Mouse (Mus musculus): ENCODE data around the gene Cped1. TPM values are rescaled to one million over a fixed set of nuclear protein-coding genes. Genes with fewer than 3 reads are reported as not detected.
A peak's percentile ranks its signal among the peaks of the same experiment; 100 is the strongest.

The Cped1 gene
- polyA plus RNA-seq, 1 experiment from 2014 or later = 0.60 TPM

DNA sequence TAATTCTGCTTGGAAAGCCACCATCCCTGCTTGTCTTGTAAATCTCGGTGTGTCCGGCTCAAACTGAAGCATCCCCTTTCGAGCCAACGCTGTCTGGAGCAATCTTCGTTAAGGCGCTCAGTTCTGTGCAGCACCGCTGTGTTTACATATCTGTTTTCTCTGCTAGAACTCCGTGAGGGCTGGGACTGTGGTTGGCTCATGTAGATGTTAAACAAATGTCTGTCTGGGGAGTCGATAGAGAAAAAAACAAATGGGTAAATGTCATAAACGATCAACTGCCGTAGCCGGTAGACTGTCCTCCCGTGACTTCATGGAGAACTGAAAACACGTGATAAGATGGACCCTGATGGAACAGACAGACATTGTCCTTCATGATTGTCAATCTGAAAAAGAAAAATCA lies 220.5 kb downstream of the Cped1 start:
- Histone ChIP-seq H3K4me3 (ENCODE audit: low read depth, low read length) (0 out of 2 replicates have a peak overlapping the region, but pooled peaks have one; percentile 5), H3K9me3 (ENCODE audit: control insufficient read depth, low read length) (no peaks in the 10 kb centered on the region), H3K9ac (replicated peaks; ENCODE audit: low read depth, low read length) (no peak overlapping the region), H3K36me3 (ENCODE audit: control insufficient read depth, insufficient read depth, low read length) (no peaks in the 10 kb centered on the region), H3K4me1 (ENCODE audit: control insufficient read depth, insufficient read depth, low read length) (peaks cover 3% of the 10 kb centered on the region; the same call in 1 of the 2 replicates), H3K4me2 (ENCODE audit: low read depth, low read length) (peak overlapping the region; percentile 38), H3K27ac (ENCODE audit: low read depth, low read length) (no peak overlapping the region), H3K27me3 (ENCODE audit: control insufficient read depth, insufficient read depth, low read length) (no peaks in the 10 kb centered on the region)
- ATAC-seq (ENCODE audit: low read depth) = 0 out of 2 replicates have a peak, but pooled peaks have one; percentile 40
- 45% methylated on average over 14 of the region's 14 CpGs for WGBS

DNA sequence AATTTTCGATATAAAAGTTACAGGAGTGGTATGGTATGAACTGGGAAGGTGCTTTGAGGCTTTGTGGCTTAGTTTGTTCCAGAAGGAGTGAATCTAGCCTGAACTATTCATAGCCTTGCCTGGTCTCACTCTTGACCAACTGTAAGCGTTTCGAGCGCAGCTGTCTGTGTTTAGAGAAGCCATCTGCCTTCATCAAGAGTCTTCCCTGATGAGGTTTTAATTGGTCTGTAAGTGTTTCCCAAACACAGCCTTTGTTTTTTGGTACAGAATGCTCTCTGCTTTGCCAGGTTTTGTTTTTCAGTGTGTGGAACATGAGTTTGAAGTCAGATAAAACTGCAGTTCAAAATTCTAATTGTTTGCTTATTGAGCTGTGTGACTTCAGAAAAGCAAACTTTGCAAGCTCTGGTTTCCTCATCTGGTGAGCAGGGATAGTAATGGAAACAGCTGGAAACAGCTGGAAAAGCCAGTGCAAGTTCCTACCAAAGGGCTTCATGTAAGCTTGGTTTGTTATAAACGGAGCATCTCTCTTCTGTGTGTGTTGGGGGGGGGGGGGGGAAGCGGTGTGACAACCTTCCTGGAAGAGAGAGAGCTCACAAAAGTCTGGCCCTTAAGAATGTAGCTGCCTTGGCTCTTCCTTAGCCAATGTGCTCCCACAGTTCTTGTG lies 221.0 kb downstream of the Cped1 start:
- WGBS = 58% methylated on average over 6 of the region's 6 CpGs
- ATAC-seq (ENCODE audit: low read depth) = peak; percentile 31; the same call in 1 of the 2 replicates
- no peak overlapping the region for H3K9ac ChIP-seq (replicated peaks; ENCODE audit: low read depth, low read length)
- H3K9me3 ChIP-seq (ENCODE audit: control insufficient read depth, low read length) = no peaks in the 10 kb centered on the region
- no peaks in the 10 kb centered on the region for H3K36me3 ChIP-seq (ENCODE audit: control insufficient read depth, insufficient read depth, low read length)
- H3K4me3 ChIP-seq (ENCODE audit: low read depth, low read length) = no peak overlapping the region
- no peak overlapping the region for H3K4me2 ChIP-seq (ENCODE audit: low read depth, low read length)
- peaks cover 3% of the 10 kb centered on the region; the same call in 1 of the 2 replicates for H3K4me1 ChIP-seq (ENCODE audit: control insufficient read depth, insufficient read depth, low read length)
- H3K27me3 ChIP-seq (ENCODE audit: control insufficient read depth, insufficient read depth, low read length) = no peaks in the 10 kb centered on the region
- H3K27ac ChIP-seq (ENCODE audit: low read depth, low read length) = no peak overlapping the region

DNA sequence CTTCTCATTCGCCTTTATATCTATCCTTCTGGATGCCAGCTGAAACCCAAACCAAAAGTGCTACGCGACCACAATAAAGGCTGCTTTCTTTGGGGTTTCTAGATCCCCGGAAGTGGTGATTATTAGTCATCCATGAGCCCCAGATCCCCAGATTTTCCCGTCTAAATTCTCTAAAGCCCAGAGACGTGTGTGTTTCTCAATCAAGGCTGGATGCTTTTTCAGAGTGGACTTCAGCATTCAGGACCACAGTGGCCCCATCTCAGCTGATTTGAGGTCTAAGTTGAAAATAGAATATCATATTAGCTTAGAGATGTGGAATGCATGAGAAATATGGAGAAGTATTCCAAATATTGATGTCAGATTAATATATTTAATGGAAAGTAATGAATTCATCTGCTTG lies 226.4 kb downstream of the Cped1 start:
- Histone ChIP-seq H3K36me3 (ENCODE audit: control insufficient read depth, insufficient read depth, low read length) (no peaks in the 10 kb centered on the region), H3K9ac (replicated peaks; ENCODE audit: low read depth, low read length) (no peak overlapping the region), H3K9me3 (ENCODE audit: control insufficient read depth, low read length) (no peaks in the 10 kb centered on the region), H3K27ac (ENCODE audit: low read depth, low read length) (no peak overlapping the region), H3K4me3 (ENCODE audit: low read depth, low read length) (no peak overlapping the region), H3K4me2 (ENCODE audit: low read depth, low read length) (no peak overlapping the region), H3K27me3 (ENCODE audit: control insufficient read depth, insufficient read depth, low read length) (no peaks in the 10 kb centered on the region), H3K4me1 (ENCODE audit: control insufficient read depth, insufficient read depth, low read length) (no peaks in the 10 kb centered on the region)
- 84% methylated on average over 6 of the region's 6 CpGs for WGBS
- ATAC-seq (ENCODE audit: low read depth) = no peak

- no peaks in the 10 kb centered on the region for H3K4me1 ChIP-seq (ENCODE audit: control insufficient read depth, insufficient read depth, low read length)
- H3K36me3 ChIP-seq (ENCODE audit: control insufficient read depth, insufficient read depth, low read length) = no peaks in the 10 kb centered on the region
- H3K9me3 ChIP-seq (ENCODE audit: control insufficient read depth, low read length) = no peaks in the 10 kb centered on the region
- no peak overlapping the region for H3K27ac ChIP-seq (ENCODE audit: low read depth, low read length)
- no peak for ATAC-seq (ENCODE audit: low read depth)
- no peak overlapping the region for H3K9ac ChIP-seq (replicated peaks; ENCODE audit: low read depth, low read length)
- H3K4me3 ChIP-seq (ENCODE audit: low read depth, low read length) = no peak overlapping the region
- no peak overlapping the region for H3K4me2 ChIP-seq (ENCODE audit: low read depth, low read length)
- 80% methylated on average over 5 of the region's 5 CpGs for WGBS
- no peaks in the 10 kb centered on the region for H3K27me3 ChIP-seq (ENCODE audit: control insufficient read depth, insufficient read depth, low read length)
These were observed 227.5 kb downstream of the Cped1 start for GRCm38 (mm10) chr6:22213187-22213586.

GRCm38 (mm10) chr6:22213813-22214212 lies 228.1 kb downstream of the Cped1 start:
- WGBS = 69% methylated on average over 3 of the region's 3 CpGs
- H3K4me2 ChIP-seq (ENCODE audit: low read depth, low read length) = no peak overlapping the region
- no peak for ATAC-seq (ENCODE audit: low read depth)
- no peak overlapping the region for H3K4me3 ChIP-seq (ENCODE audit: low read depth, low read length)
- no peaks in the 10 kb centered on the region for H3K4me1 ChIP-seq (ENCODE audit: control insufficient read depth, insufficient read depth, low read length)
- no peaks in the 10 kb centered on the region for H3K36me3 ChIP-seq (ENCODE audit: control insufficient read depth, insufficient read depth, low read length)
- no peak overlapping the region for H3K9ac ChIP-seq (replicated peaks; ENCODE audit: low read depth, low read length)
- no peak overlapping the region for H3K27ac ChIP-seq (ENCODE audit: low read depth, low read length)
- H3K9me3 ChIP-seq (ENCODE audit: control insufficient read depth, low read length) = no peaks in the 10 kb centered on the region
- H3K27me3 ChIP-seq (ENCODE audit: control insufficient read depth, insufficient read depth, low read length) = no peaks in the 10 kb centered on the region

- no peak for ATAC-seq (ENCODE audit: low read depth)
- 79% methylated on average over 6 of the region's 6 CpGs for WGBS
- no peaks in the 10 kb centered on the region for H3K36me3 ChIP-seq (ENCODE audit: control insufficient read depth, insufficient read depth, low read length)
- H3K9me3 ChIP-seq (ENCODE audit: control insufficient read depth, low read length) = no peaks in the 10 kb centered on the region
- no peak overlapping the region for H3K4me3 ChIP-seq (ENCODE audit: low read depth, low read length)
- H3K27me3 ChIP-seq (ENCODE audit: control insufficient read depth, insufficient read depth, low read length) = no peaks in the 10 kb centered on the region
- H3K9ac ChIP-seq (replicated peaks; ENCODE audit: low read depth, low read length) = no peak overlapping the region
- H3K27ac ChIP-seq (ENCODE audit: low read depth, low read length) = no peak overlapping the region
- H3K4me2 ChIP-seq (ENCODE audit: low read depth, low read length) = no peak overlapping the region
- no peaks in the 10 kb centered on the region for H3K4me1 ChIP-seq (ENCODE audit: control insufficient read depth, insufficient read depth, low read length)
These were observed 228.9 kb downstream of the Cped1 start for GRCm38 (mm10) chr6:22214665-22215064.

GRCm38 (mm10) chr6:22216276-22216973 lies 230.7 kb downstream of the Cped1 start:
- Histone ChIP-seq H3K27ac (ENCODE audit: low read depth, low read length) (no peak overlapping the region), H3K4me3 (ENCODE audit: low read depth, low read length) (no peak overlapping the region), H3K36me3 (ENCODE audit: control insufficient read depth, insufficient read depth, low read length) (no peaks in the 10 kb centered on the region), H3K27me3 (ENCODE audit: control insufficient read depth, insufficient read depth, low read length) (no peaks in the 10 kb centered on the region), H3K4me2 (ENCODE audit: low read depth, low read length) (no peak overlapping the region), H3K9ac (replicated peaks; ENCODE audit: low read depth, low read length) (no peak overlapping the region), H3K9me3 (ENCODE audit: control insufficient read depth, low read length) (no peaks in the 10 kb centered on the region), H3K4me1 (ENCODE audit: control insufficient read depth, insufficient read depth, low read length) (no peaks in the 10 kb centered on the region)
- 51% methylated on average over 14 of the region's 14 CpGs for WGBS
- peak; percentile 68; the same call in 1 of the 2 replicates for ATAC-seq (ENCODE audit: low read depth)

GRCm38 (mm10) chr6:22221134-22221533 lies 235.4 kb downstream of the Cped1 start:
- Histone ChIP-seq H3K4me1 (ENCODE audit: control insufficient read depth, insufficient read depth, low read length) (no peaks in the 10 kb centered on the region), H3K9ac (replicated peaks; ENCODE audit: low read depth, low read length) (no peak overlapping the region), H3K36me3 (ENCODE audit: control insufficient read depth, insufficient read depth, low read length) (no peaks in the 10 kb centered on the region), H3K4me3 (ENCODE audit: low read depth, low read length) (no peak overlapping the region), H3K9me3 (ENCODE audit: control insufficient read depth, low read length) (no peaks in the 10 kb centered on the region), H3K4me2 (ENCODE audit: low read depth, low read length) (no peak overlapping the region), H3K27me3 (ENCODE audit: control insufficient read depth, insufficient read depth, low read length) (no peaks in the 10 kb centered on the region), H3K27ac (ENCODE audit: low read depth, low read length) (no peak overlapping the region)
- 95% methylated on average over 8 of the region's 8 CpGs for WGBS
- no peak for ATAC-seq (ENCODE audit: low read depth)

GRCm38 (mm10) chr6:22222087-22222486 lies 236.4 kb downstream of the Cped1 start:
- WGBS = 83% methylated on average over 4 of the region's 4 CpGs
- Histone ChIP-seq H3K36me3 (ENCODE audit: control insufficient read depth, insufficient read depth, low read length) (no peaks in the 10 kb centered on the region), H3K9me3 (ENCODE audit: control insufficient read depth, low read length) (no peaks in the 10 kb centered on the region), H3K4me1 (ENCODE audit: control insufficient read depth, insufficient read depth, low read length) (no peaks in the 10 kb centered on the region), H3K4me3 (ENCODE audit: low read depth, low read length) (no peak overlapping the region), H3K4me2 (ENCODE audit: low read depth, low read length) (no peak overlapping the region), H3K9ac (replicated peaks; ENCODE audit: low read depth, low read length) (no peak overlapping the region), H3K27me3 (ENCODE audit: control insufficient read depth, insufficient read depth, low read length) (no peaks in the 10 kb centered on the region), H3K27ac (ENCODE audit: low read depth, low read length) (no peak overlapping the region)
- ATAC-seq (ENCODE audit: low read depth) = no peak

Measured in neural tube, embryonic 14.5 days (tissue).